Mouse (Mus musculus) heart, adult 9 months (tissue): ENCODE results near the gene Tmem185b.
A peak's percentile ranks its signal among the peaks of the same experiment; 100 is the strongest.

Experiments used
- DNase-seq, 2 experiments: peaks; one replicate each; pipeline ENCODE4 v3.0.0; 2022; ENCODE audit warnings: low spot score in 2 of 2

The Tmem185b gene

GRCm38 (mm10) chr1:119525689-119526591 is at the start of gene Tmem185b:
TSS of gene Tmem185b (plus strand) at chr1:119526160.
- peak; percentile 91 to 94 for DNase-seq

- no peak for DNase-seq
Measured at GRCm38 (mm10) chr1:119476905-119477353, 49.0 kb upstream of the Tmem185b start.

- DNase-seq: no peak
Measured at GRCm38 (mm10) chr1:119479641-119480040, 46.3 kb upstream of the Tmem185b start.

- no peak for DNase-seq
Measured at GRCm38 (mm10) chr1:119480678-119481077, 45.3 kb upstream of the Tmem185b start.

GRCm38 (mm10) chr1:119481205-119481932 is 44.6 kb upstream of the Tmem185b start:
- DNase-seq: no peak

GRCm38 (mm10) chr1:119482891-119483290 is 43.1 kb upstream of the Tmem185b start:
- DNase-seq: no peak

GRCm38 (mm10) chr1:119484457-119484856 is 41.5 kb upstream of the Tmem185b start:
- DNase-seq: no peak

DNA sequence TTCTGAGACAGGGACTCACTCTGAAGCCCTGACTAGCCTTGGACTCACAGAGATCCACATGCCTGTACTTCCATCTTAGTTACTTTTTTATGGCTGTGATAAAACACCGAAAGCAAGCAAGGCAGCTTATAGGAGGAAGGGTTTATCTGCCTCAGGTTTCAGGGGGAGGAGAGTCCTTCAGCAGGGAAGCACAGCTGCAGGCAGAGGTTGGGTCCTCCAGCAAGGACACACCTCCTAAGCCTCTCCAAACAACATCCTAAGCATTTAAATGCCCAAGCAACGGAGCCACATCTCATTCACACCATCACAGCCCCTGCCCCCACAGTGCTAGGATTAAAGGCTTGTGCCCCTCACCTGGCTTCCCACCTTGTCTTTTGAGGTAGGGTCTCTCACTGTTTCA is 40.1 kb upstream of the Tmem185b start:
- no peak for DNase-seq

GRCm38 (mm10) chr1:119487917-119488590 is 37.9 kb upstream of the Tmem185b start:
- no peak for DNase-seq

- DNase-seq: no peak
Measured at GRCm38 (mm10) chr1:119490765-119491164, 35.2 kb upstream of the Tmem185b start.

DNA sequence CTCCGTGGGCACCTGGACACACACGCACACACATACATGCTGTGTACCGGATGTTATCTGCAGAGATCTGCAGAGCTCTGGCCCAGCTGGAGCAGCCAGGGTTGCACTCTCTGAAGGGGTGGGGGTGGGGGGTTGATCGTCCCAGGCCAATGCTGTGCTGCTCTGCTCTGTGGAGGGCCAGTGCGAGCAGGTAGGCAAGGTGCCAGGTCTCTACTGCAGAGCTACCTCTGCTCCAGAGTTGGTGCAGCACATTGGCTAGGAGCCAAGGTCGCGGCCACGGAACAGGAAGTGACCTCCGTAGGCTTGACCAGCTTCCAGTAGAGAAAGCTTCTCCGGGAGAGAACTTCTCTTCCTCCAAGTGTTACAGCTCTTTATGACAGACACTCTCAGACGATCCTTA is 33.9 kb upstream of the Tmem185b start:
- DNase-seq: peak; percentile 66 to 75

DNA sequence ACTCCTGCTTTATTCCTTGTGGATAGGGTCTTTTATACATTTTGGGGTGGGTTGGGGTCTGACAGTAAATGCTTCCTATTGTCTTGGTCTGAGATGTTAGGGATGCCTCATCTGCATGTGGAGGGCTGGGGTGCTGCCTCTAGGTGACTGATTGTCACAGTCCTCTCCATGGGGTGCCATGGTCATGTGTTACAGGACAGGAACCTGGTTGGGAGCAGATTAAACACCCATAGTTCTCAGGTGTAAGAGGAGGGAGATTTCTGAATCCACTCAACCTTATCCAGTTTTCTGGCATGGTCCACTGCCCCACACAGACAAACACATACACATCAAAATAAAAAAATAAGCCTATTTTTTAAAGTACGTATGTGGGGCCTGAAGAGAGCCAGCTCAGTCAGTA is 33.5 kb upstream of the Tmem185b start:
- DNase-seq: no peak

GRCm38 (mm10) chr1:119494024-119494711 is 31.8 kb upstream of the Tmem185b start:
- DNase-seq: peak in 1 of 2 experiments; percentile 43

DNA sequence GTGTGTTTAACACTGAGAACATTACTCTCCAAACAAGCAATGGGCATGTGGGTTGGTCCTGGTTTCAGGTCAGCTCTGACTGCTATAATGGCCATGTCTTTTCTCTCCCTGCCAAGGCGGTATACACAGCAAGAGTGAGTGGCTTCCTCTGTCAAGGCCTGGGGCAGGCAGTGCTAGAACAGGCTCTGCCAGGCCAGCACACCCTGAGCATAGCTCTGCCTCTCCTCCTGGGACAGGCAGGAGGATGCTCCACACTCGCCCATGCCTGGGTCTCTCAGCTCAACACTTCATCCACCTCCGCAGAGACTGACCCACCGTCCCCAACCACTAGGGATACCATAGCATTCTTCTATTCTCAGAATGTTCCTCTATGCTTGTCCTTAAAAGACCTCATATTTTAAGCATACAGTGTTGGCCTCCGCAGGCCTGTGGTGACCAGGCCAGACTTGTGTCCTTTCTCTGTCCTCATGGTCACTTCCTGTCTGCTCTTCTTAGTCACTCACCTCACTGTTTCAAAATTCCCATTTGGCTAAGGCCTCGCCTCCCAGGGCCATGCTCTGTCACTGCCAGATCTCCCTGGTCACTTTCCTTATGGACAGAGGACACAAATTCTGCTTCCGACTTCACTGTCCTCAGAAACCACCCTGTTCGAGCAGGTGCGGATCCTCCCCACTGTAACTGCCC is 31.1 kb upstream of the Tmem185b start:
- DNase-seq: peak; percentile 41 to 55

GRCm38 (mm10) chr1:119495396-119495775 is 30.6 kb upstream of the Tmem185b start:
- no peak for DNase-seq

GRCm38 (mm10) chr1:119497346-119498004 is 28.5 kb upstream of the Tmem185b start:
- no peak for DNase-seq

GRCm38 (mm10) chr1:119498536-119499231 is 27.3 kb upstream of the Tmem185b start:
- DNase-seq: no peak

DNA sequence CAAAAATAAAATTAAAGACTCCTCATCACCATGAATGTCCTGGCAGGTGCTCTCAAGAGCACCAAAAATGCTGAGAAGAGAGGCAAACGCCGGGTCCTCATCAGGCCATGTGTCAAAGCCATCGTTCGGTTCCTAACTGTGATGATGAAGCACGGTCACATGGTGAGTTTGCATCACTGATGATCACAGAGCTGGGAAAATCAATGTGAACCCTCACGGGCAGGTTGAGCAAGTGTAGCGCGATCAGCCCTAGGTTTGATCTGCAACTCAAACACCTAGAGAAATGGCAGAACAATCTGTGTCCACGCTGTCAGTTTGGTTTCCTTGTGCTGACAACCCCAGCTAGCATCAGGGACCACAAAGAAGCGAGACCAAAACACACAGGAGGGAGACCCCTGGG is 26.5 kb upstream of the Tmem185b start:
- no peak for DNase-seq

DNA sequence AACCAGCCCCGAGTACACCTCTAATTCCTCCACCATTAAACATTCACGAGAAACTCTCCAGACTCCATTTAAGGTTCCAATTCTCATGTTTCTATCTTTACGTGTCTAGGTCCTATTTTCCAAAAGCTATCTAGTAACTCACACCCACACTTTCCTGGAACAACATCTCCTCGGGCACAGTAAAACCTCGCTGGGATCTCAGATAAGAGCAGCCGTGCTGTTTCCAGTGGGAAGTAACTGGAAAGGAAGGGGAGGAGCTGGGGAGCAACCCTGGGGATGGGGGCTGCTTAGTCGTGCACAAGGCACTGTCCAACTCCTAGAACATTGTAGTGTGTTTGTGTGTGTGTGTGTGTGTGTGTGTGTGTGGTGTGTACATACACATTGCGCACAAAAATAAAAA is 24.1 kb upstream of the Tmem185b start:
- no peak for DNase-seq

DNA sequence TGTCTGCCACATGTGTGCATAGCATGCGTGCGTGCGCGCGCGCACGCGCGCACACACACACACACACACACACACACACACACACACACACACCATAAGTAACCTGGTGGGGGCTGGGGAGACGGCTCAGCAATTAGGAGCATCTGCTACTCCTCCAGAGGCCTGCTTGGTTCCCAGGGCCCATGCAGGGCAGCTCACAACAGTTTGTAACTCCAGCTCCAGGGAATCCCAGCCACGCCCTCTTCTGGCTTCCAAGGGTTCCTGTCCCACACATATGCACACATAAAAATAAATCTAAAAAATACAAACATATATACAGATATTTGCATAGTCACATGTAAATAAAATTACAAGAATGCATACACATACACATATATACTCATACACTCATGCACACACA is 23.2 kb upstream of the Tmem185b start:
- DNase-seq: no peak
